Mouse (Mus musculus): Measurements from ENCODE around the gene Sympk. TPM values are rescaled to one million over a fixed set of nuclear protein-coding genes. Genes with fewer than 3 reads are reported as not detected.

The Sympk gene
- total and polyA plus RNA-seq, 3 experiments, result 122 to 226 TPM; not detected in 1

DNA sequence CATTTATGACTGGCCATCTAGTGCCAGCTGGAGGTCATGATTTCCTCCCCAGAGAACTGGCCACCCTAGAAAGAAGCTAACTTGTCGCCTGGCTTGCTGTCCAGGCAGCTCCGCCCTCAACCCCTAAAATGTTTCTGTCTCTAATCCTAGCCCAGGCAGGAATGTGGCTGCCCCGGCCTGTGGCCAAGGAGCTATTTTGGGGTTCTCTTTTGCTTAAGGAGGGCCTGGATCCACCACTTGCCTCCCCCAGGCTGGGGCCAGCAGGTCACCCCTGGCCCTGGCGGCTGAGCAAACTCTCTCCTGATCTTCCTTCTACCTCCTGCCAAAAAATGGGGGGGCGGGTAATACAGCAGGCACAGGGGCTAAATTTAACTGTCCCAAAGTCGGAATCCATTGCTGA lies 58.9 kb downstream of the Sympk start:
- no peak for TF ChIP-seq MYB (IDR thresholded peaks at IDR 0.05; ENCODE audit: low read depth, low read length)
- no peak for TF ChIP-seq CHD1 (IDR thresholded peaks at IDR 0.05; ENCODE audit: low read depth, low read length)
- TF ChIP-seq TCF12 (IDR thresholded peaks at IDR 0.05; ENCODE audit: low read depth, low read length), result no peak
- TF ChIP-seq POLR2AphosphoS2 (IDR thresholded peaks at IDR 0.05; ENCODE audit: low read length), result no peak
- no peak for TF ChIP-seq KAT2A (conservative IDR thresholded peaks at IDR 0.05; ENCODE audit: low read depth, low read length)
- TF ChIP-seq E2F4 (IDR thresholded peaks at IDR 0.05; ENCODE audit: borderline replicate concordance, low read depth, low read length), result no peak
- TF ChIP-seq MAFK (IDR thresholded peaks at IDR 0.05; ENCODE audit: borderline replicate concordance, low read depth, low read length), result no peak
- Histone ChIP-seq H3K27ac (ENCODE audit: control insufficient read depth, low read depth, low read length) (no peak overlapping the region), H3K9ac (ENCODE audit: control insufficient read depth, low read depth, low read length, poor library complexity, severe bottlenecking) (no peak overlapping the region), H3K4me1 (ENCODE audit: control insufficient read depth in 1 of 2, insufficient read depth in 2 of 2, low read length in 2 of 2) (peaks cover 5 to 16% of the 10 kb centered on the region in 2 experiments), H3K9me3 (replicated peaks; ENCODE audit: insufficient read depth, low read length) (no peaks in the 10 kb centered on the region), H3K36me3 (ENCODE audit: control insufficient read depth in 1 of 2, insufficient read depth in 2 of 2, low read length in 2 of 2) (peaks cover 0 to 13% of the 10 kb centered on the region in 2 experiments; a peak in 2 of 4 replicates), H3K27me3 (ENCODE audit: control insufficient read depth in 1 of 2, insufficient read depth in 2 of 2, low read length in 2 of 2) (no peaks in the 10 kb centered on the region), H3K4me3 (ENCODE audit: control insufficient read depth in 1 of 2, insufficient read depth in 1 of 2, low read depth in 2 of 2, low read length in 2 of 2) (no peak overlapping the region), H3K79me2 (ENCODE audit: control insufficient read depth, insufficient read depth, low read length, poor library complexity) (no peaks in the 10 kb centered on the region; the same call in 1 of the 2 replicates)
- DNase-seq (ENCODE audit: low read depth, low spot score), result no peak

GRCm38 (mm10) chr7:19083701-19084100 lies 59.5 kb downstream of the Sympk start, which contains the start of gene Dmpk:
Gene Dmpk (plus strand): TSS chr7:19083849.
- H3K9ac ChIP-seq (ENCODE audit: control insufficient read depth, low read depth, low read length, poor library complexity, severe bottlenecking), result no peak within 1 kb of the TSS
- no peaks in the 10 kb centered on the region for H3K9me3 ChIP-seq (replicated peaks; ENCODE audit: insufficient read depth, low read length)
- H3K27ac ChIP-seq (ENCODE audit: control insufficient read depth, low read depth, low read length), result no peak within 1 kb of the TSS
- no peak for DNase-seq (ENCODE audit: low read depth, low spot score)
- H3K79me2 ChIP-seq (ENCODE audit: control insufficient read depth, insufficient read depth, low read length, poor library complexity), result no peaks in the 10 kb centered on the region; the same call in 1 of the 2 replicates
- peaks cover 5 to 14% of the 10 kb centered on the region in 2 experiments for H3K4me1 ChIP-seq (ENCODE audit: control insufficient read depth in 1 of 2, insufficient read depth in 2 of 2, low read length in 2 of 2)
- no peak within 1 kb of the TSS for H3K4me3 ChIP-seq (ENCODE audit: control insufficient read depth in 1 of 2, insufficient read depth in 1 of 2, low read depth in 2 of 2, low read length in 2 of 2)
- H3K36me3 ChIP-seq (ENCODE audit: control insufficient read depth in 1 of 2, insufficient read depth in 2 of 2, low read length in 2 of 2), result peaks cover 0 to 8% of the 10 kb centered on the region in 2 experiments; a peak in 2 of 4 replicates
- no peak for TF ChIP-seq CTCF (IDR thresholded peaks at IDR 0.05 in 2 of 3, conservative IDR thresholded peaks at IDR 0.05 in 1 of 3; ENCODE audit: control insufficient read depth in 1 of 3, insufficient read depth in 1 of 3, low read depth in 2 of 3, low read length in 3 of 3, poor library complexity in 1 of 3, severe bottlenecking in 1 of 3)
- TF ChIP-seq ZKSCAN1 (IDR thresholded peaks at IDR 0.05; ENCODE audit: low read depth, low read length), result no peak
- H3K27me3 ChIP-seq (ENCODE audit: control insufficient read depth in 1 of 2, insufficient read depth in 2 of 2, low read length in 2 of 2), result no peaks in the 10 kb centered on the region

DNA sequence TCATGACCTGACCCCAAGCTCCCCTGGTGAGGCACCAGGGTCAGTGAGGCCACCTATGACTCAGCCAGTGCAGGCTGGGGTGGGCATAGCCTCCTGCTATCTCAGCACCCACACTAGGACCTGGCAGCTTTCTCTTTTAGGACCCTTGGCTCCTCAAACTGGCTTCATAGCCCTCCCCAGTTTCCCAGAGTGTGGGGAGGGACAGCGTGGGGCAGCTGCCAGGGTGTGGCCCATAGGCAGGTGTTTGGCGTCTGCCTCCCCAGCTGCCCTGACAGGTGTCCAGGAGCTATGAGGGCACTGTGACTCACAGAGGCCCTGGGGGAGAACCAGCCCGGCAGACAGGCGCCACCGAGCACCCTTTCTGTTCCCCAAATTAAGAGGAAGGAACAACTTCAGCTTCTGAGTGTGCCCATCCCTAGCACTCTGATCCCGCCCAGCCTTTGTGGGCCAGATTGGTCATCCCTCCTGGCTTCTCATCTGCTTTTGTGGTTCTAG lies 60.1 kb downstream of the Sympk start:
- no peak overlapping the region for H3K27ac ChIP-seq (ENCODE audit: control insufficient read depth, low read depth, low read length)
- H3K4me3 ChIP-seq (ENCODE audit: control insufficient read depth in 1 of 2, insufficient read depth in 1 of 2, low read depth in 2 of 2, low read length in 2 of 2), result no peak overlapping the region
- no peaks in the 10 kb centered on the region for H3K27me3 ChIP-seq (ENCODE audit: control insufficient read depth in 1 of 2, insufficient read depth in 2 of 2, low read length in 2 of 2)
- H3K9me3 ChIP-seq (replicated peaks; ENCODE audit: insufficient read depth, low read length), result no peaks in the 10 kb centered on the region
- H3K9ac ChIP-seq (ENCODE audit: control insufficient read depth, low read depth, low read length, poor library complexity, severe bottlenecking), result no peak overlapping the region
- DNase-seq (ENCODE audit: low read depth, low spot score), result peak; percentile 57
- peaks cover 0 to 8% of the 10 kb centered on the region in 2 experiments; a peak in 2 of 4 replicates for H3K36me3 ChIP-seq (ENCODE audit: control insufficient read depth in 1 of 2, insufficient read depth in 2 of 2, low read length in 2 of 2)
- H3K4me1 ChIP-seq (ENCODE audit: control insufficient read depth in 1 of 2, insufficient read depth in 2 of 2, low read length in 2 of 2), result peaks cover 5 to 14% of the 10 kb centered on the region in 2 experiments
- no peaks in the 10 kb centered on the region for H3K79me2 ChIP-seq (ENCODE audit: control insufficient read depth, insufficient read depth, low read length, poor library complexity)
- TF ChIP-seq TCF12 (IDR thresholded peaks at IDR 0.05; ENCODE audit: low read depth, low read length) (0 out of 2 replicates have a peak, but pooled peaks have one; percentile 16), MEF2A (IDR thresholded peaks at IDR 0.05; ENCODE audit: extremely low read depth, insufficient replicate concordance, low read depth, low read length, poor library complexity, severe bottlenecking) (no peak), MAFK (IDR thresholded peaks at IDR 0.05; ENCODE audit: borderline replicate concordance, low read depth, low read length) (no peak), ZMIZ1 (IDR thresholded peaks at IDR 0.05; ENCODE audit: low read depth, low read length) (no peak), BHLHE40 (IDR thresholded peaks at IDR 0.05; ENCODE audit: borderline replicate concordance, low read depth, low read length) (no peak)

All from MEL (cell line).